In genomic region chr13:108043431-108044221, GRCm38 (mm10) we compare ENCODE assay signal across 8 mouse cellular contexts. TPM values are rescaled to one million over a fixed set of nuclear protein-coding genes. Genes with fewer than 3 reads are reported as not detected.
DNase-seq lines count a peak whose midpoint lies in the region; ATAC-seq lines count a peak whose summit lies in the region.

No protein-coding gene starts in this region.

- peak overlapping the region; percentile 99 for H3K9ac ChIP-seq in intestine, embryonic 15.5 days
- peak overlapping the region; percentile 96 for H3K9ac ChIP-seq in liver, embryonic 13.5 days
- H3K9ac ChIP-seq in neural tube, embryonic 13.5 days, result peak overlapping the region; percentile 93

- ATAC-seq in intestine, embryonic 15.5 days, result peak; percentile 63
- peak; percentile 25 for ATAC-seq in liver, embryonic 13.5 days (ENCODE audit: low read depth)
- peak; percentile 71 for ATAC-seq in neural tube, embryonic 13.5 days (ENCODE audit: low read depth)
- no peak for ATAC-seq in CD4-positive, CD25-positive, alpha-beta regulatory T cell, adult 4 months

- H3K4me1 ChIP-seq in brown adipose tissue, adult 24 weeks (ENCODE audit: control insufficient read depth, insufficient read depth, insufficient read length, low read length), result peaks cover 4% of the 10 kb centered on the region; the same call in 1 of the 2 replicates
- H3K4me1 ChIP-seq in intestine, embryonic 15.5 days (replicated peaks), result peaks cover 6% of the 10 kb centered on the region
- peaks cover 48% of the 10 kb centered on the region for H3K4me1 ChIP-seq in liver, embryonic 13.5 days (replicated peaks)
- peaks cover 46% of the 10 kb centered on the region for H3K4me1 ChIP-seq in neural tube, embryonic 13.5 days (replicated peaks)

- no peaks in the 10 kb centered on the region for H3K27me3 ChIP-seq in intestine, embryonic 15.5 days (replicated peaks)
- H3K27me3 ChIP-seq in liver, embryonic 13.5 days, result no peaks in the 10 kb centered on the region
- H3K27me3 ChIP-seq in neural tube, embryonic 13.5 days, result no peaks in the 10 kb centered on the region

- peak overlapping the region; percentile 59 for H3K4me2 ChIP-seq in intestine, embryonic 15.5 days (replicated peaks)
- H3K4me2 ChIP-seq in liver, embryonic 13.5 days, result peak overlapping the region; percentile 99
- peak overlapping the region; percentile 64 for H3K4me2 ChIP-seq in neural tube, embryonic 13.5 days

- H3K36me3 ChIP-seq in intestine, embryonic 15.5 days, result no peaks in the 10 kb centered on the region
- peaks cover 17% of the 10 kb centered on the region for H3K36me3 ChIP-seq in liver, embryonic 13.5 days
- H3K36me3 ChIP-seq in neural tube, embryonic 13.5 days, result peaks cover 7% of the 10 kb centered on the region; the same call in 1 of the 2 replicates

- H3K4me3 ChIP-seq in brown adipose tissue, adult 24 weeks (ENCODE audit: insufficient read depth, low read depth, low read length), result peak overlapping the region; percentile 99
- peak overlapping the region; percentile 95 for H3K4me3 ChIP-seq in intestine, embryonic 15.5 days (replicated peaks)
- peak overlapping the region; percentile 97 for H3K4me3 ChIP-seq in liver, embryonic 13.5 days (replicated peaks)
- peak overlapping the region; percentile 87 for H3K4me3 ChIP-seq in neural tube, embryonic 13.5 days

- peak; percentile 5 for DNase-seq in right cerebral cortex, adult 18-20 months
- no peak for DNase-seq in right cerebral cortex, postnatal 4 days
- DNase-seq in gonadal fat pad, adult 2 months (ENCODE audit: low read depth), result peak; percentile 99
- DNase-seq in liver, embryonic 13.5 days, result peak; percentile 15

- H3K9me3 ChIP-seq in intestine, embryonic 15.5 days, result no peaks in the 10 kb centered on the region
- no peaks in the 10 kb centered on the region for H3K9me3 ChIP-seq in liver, embryonic 13.5 days (replicated peaks)
- H3K9me3 ChIP-seq in neural tube, embryonic 13.5 days, result no peaks in the 10 kb centered on the region

- 2% methylated on average over 23 of the region's 23 CpGs for WGBS in intestine, embryonic 15.5 days
- 3% methylated on average over 23 of the region's 23 CpGs for WGBS in liver, embryonic 13.5 days (ENCODE audit: insufficient replicate concordance)
- WGBS in neural tube, embryonic 13.5 days, result 1% methylated on average over 23 of the region's 23 CpGs

- peak overlapping the region; percentile 89 for H3K27ac ChIP-seq in brown adipose tissue, adult 24 weeks (replicated peaks; ENCODE audit: low read depth, low read length)
- peak overlapping the region; percentile 91 for H3K27ac ChIP-seq in intestine, embryonic 15.5 days
- H3K27ac ChIP-seq in liver, embryonic 13.5 days, result peak overlapping the region; percentile 88
- H3K27ac ChIP-seq in neural tube, embryonic 13.5 days (replicated peaks), result peak overlapping the region; percentile 94

RNA-seq across cellular contexts. Expression of gene Smim15, which starts 0.6 kb away (rescaled TPM):
- 45.2 and 52.1 TPM in 2 replicates for polyA plus RNA-seq in brown adipose tissue, adult 24 weeks (2012; ENCODE audit: insufficient read depth, insufficient read length, missing spikeins)
- polyA plus RNA-seq in gonadal fat pad, adult 2 months (2012; rRNA removed), result 8.1 and 10.9 TPM in 2 replicates
- 48.4 and 53.2 TPM in 2 replicates for polyA plus RNA-seq in intestine, embryonic 15.5 days (2015; fragmentation: Nextera tagmentation; extraction: Ambion mirVana)
- polyA plus RNA-seq in liver, embryonic 13.5 days (2015; fragmentation: Nextera tagmentation; extraction: Ambion mirVana), result 28.0 and 36.9 TPM in 2 replicates
- 40.2 and 40.8 TPM in 2 replicates for polyA plus RNA-seq in neural tube, embryonic 13.5 days (2015; fragmentation: Nextera tagmentation; extraction: Ambion mirVana)
- 10 to 100 TPM; 76.2 to 86.4 TPM for polyA plus RNA-seq in CD4-positive, CD25-positive, alpha-beta regulatory T cell, adult 4 months (2017; shearing (Covaris generic))
